Mouse (Mus musculus) limb, embryonic 14.5 days (tissue): Measurements from ENCODE around the gene Macrod1. TPM values are rescaled to one million over a fixed set of nuclear protein-coding genes. Genes with fewer than 3 reads are reported as not detected.

Experiments
- ATAC-seq: fragments of 200-750 bp; cut with Nextera tagmentation; 2 replicates; pipeline ENCODE4 v1.8.0; 2017; ENCODE audit warnings: low read depth, moderate number of reproducible peaks, moderate TSS enrichment; ENCODE audit not compliant: low FRiP score
- DNase-seq: peaks from one replicate; pipeline ENCODE4 v3.0.0-alpha.2; 2015; ENCODE audit warnings: low spot score
- H3K27ac ChIP-seq: fragments of 300-500 bp; sonication (generic); replicated peaks from 2 replicates; pipeline ENCODE4 v1.5.1; 2014; ENCODE audit warnings: low read depth, mild to moderate bottlenecking, low read length, moderate library complexity, mixed read lengths
- H3K27me3 ChIP-seq: fragments of 300-500 bp; sonication (generic); 2 replicates; pipeline ENCODE4 v1.6.1; 2014; ENCODE audit warnings: low read length, mixed read lengths; ENCODE audit not compliant: control insufficient read depth, insufficient read depth
- H3K36me3 ChIP-seq: fragments of 300-500 bp; sonication (generic); 2 replicates; pipeline ENCODE4 v1.6.1; 2014; ENCODE audit warnings: mild to moderate bottlenecking, low read length, moderate library complexity, mixed read lengths; ENCODE audit not compliant: control insufficient read depth, insufficient read depth
- H3K4me1 ChIP-seq: fragments of 300-500 bp; sonication (generic); 2 replicates; pipeline ENCODE4 v1.6.1; 2014; ENCODE audit warnings: antibody characterized with exemption, low read length, mixed read lengths; ENCODE audit not compliant: control insufficient read depth, insufficient read depth
- H3K4me2 ChIP-seq: fragments of 300-500 bp; sonication (generic); replicated peaks from 2 replicates; pipeline ENCODE4 v1.6.1; 2014; ENCODE audit warnings: low read depth, mild to moderate bottlenecking, low read length, moderate library complexity; ENCODE audit not compliant: severe bottlenecking
- H3K4me3 ChIP-seq: fragments of 300-500 bp; sonication (generic); replicated peaks from 2 replicates; pipeline ENCODE4 v1.5.1; 2014; ENCODE audit warnings: low read length
- H3K9ac ChIP-seq: fragments of 300-500 bp; sonication (generic); 2 replicates; pipeline ENCODE4 v1.6.1; 2014; ENCODE audit warnings: mild to moderate bottlenecking, low read depth, low read length, moderate library complexity; ENCODE audit not compliant: severe bottlenecking
- H3K9me3 ChIP-seq: fragments of 300-500 bp; sonication (generic); 2 replicates; pipeline ENCODE4 v1.6.1; 2016; ENCODE audit warnings: low read length; ENCODE audit not compliant: control insufficient read depth
- POLR2A ChIP-seq: fragments of 200-500 bp; IDR thresholded peaks from 2 replicates; pipeline ENCODE4 v1.8.0; 2012; ENCODE audit warnings: inconsistent platforms, mild to moderate bottlenecking, moderate library complexity, borderline replicate concordance; ENCODE audit not compliant: insufficient read depth, insufficient read length; ENCODE audit errors: extremely low read depth
- WGBS: fragments of 180-500 bp; shearing (Covaris S2); extraction: QIAGEN DNeasy Blood & Tissue Kit; methylation state at CpG from one replicate; pipeline ENCODE4 v1.1.7; 2014; 5-methylcytosine and 5-hydroxymethylcytosine counted together
- polyA plus RNA-seq, 2 experiments: library from polyadenylated mRNA; depleted of rRNA in 1 of 2; stranded (reverse) in 1 of 2; unstranded in 1 of 2; fragments of >200 nt; fragmentation: Nextera tagmentation in 1 of 2; extraction: Ambion mirVana in 1 of 2; gene quantifications; 2 replicates each; pipeline versions ENCODE4 v1.2.1 to v1.2.3; 2012 to 2014

Gene Macrod1
- polyA plus RNA-seq, 2 experiments, result 19.7 to 24.6 TPM

DNA sequence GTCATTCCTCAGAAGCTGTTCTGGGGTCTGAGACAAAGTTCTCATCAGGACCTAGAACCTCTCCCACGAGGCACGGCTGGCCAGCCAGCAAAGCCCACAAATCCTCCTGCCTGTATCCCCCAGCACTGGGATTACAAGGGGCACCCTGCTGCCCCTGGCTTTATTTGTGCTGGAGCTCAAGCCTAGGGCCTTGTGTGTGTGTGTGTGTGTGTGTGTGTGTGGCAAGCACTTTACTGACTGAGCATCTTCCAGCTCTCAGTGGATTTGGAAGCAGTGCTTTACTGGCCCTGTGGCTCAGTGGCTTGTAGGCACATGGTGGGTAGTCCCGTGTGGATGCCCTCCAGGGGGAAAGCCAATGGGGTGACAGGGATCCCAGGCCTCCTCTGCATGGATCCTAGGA is 56.0 kb downstream of the Macrod1 start:
- H3K4me1 ChIP-seq, result peaks cover 49% of the 10 kb centered on the region
- 0 out of 2 replicates have a peak overlapping the region, but pooled peaks have one; percentile 14 for H3K27ac ChIP-seq
- H3K4me2 ChIP-seq, result no peak overlapping the region
- no peaks in the 10 kb centered on the region for H3K9me3 ChIP-seq
- H3K27me3 ChIP-seq, result 0 out of 2 replicates have a peak, but pooled peaks cover 4% of the 10 kb centered on the region
- WGBS, result 34% methylated on average over 3 of the region's 3 CpGs
- H3K36me3 ChIP-seq, result no peaks in the 10 kb centered on the region
- no peak overlapping the region for H3K4me3 ChIP-seq
- no peak overlapping the region for H3K9ac ChIP-seq
- no peak for DNase-seq
- ATAC-seq, result no peak
- no peak for TF ChIP-seq POLR2A

DNA sequence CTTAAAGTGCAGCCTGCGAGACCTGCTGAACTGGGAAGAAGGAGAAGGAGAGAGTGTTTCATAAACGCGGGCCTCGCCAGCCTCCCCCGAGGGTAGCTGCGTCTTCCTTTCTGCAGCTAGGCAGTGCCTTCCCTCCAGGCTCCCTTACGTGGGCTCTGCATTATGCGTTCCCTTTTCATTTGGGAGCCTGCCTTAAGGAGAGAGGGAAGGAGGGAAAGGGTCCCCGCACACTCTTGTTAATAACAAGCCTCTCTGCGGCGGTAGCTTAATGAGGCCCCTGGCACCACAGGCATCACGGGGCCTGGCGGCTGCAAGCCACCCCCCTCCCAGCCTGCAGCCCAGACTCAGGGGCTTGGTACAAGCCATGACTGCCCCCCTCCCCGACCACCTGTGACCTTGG is 57.0 kb downstream of the Macrod1 start:
- no peaks in the 10 kb centered on the region for H3K36me3 ChIP-seq
- TF ChIP-seq POLR2A, result no peak
- 0 out of 2 replicates have a peak, but pooled peaks cover 4% of the 10 kb centered on the region for H3K27me3 ChIP-seq
- DNase-seq (no peak), ATAC-seq (no peak)
- H3K9ac ChIP-seq, result 0 out of 2 replicates have a peak overlapping the region, but pooled peaks have one; percentile 5
- 7% methylated on average over 14 of the region's 14 CpGs for WGBS
- H3K9me3 ChIP-seq, result no peaks in the 10 kb centered on the region
- H3K4me2 ChIP-seq, result no peak overlapping the region
- H3K27ac ChIP-seq, result peak overlapping the region; percentile 14
- H3K4me3 ChIP-seq, result no peak overlapping the region
- peaks cover 47% of the 10 kb centered on the region for H3K4me1 ChIP-seq

DNA sequence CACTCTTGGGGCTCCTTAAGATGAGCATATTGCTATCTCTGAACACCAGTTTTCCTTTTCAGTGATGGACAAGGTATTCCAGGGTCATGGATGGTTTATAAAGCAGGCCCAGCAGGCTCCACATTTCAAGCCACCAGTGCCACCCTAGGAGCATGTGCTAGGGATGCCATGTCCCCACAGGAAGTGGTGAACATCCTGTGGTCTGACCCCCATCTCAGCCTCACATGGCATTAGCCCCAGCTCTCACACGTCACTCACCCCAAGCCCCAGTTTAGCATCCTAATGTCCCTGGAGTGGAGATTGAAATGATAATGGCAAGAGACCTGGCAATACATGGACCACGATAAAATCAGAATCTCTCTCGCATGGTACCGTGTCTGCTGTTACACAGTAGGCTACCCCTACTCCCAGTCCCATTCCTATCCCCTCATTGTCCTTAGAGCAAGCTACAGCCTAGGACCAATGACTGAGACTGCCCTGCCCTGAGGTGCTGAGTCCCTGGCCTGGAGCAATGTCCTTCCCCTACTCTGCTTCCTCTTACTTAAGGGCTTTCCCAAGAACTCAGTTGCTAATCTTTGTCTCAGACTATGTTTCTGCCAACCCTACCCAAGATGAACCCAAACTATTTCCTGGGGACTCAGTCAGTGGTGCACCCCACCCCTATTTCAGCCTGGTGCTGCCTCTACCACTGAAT is 59.6 kb downstream of the Macrod1 start:
- no peak for TF ChIP-seq POLR2A
- peaks cover 32% of the 10 kb centered on the region for H3K4me1 ChIP-seq

DNA sequence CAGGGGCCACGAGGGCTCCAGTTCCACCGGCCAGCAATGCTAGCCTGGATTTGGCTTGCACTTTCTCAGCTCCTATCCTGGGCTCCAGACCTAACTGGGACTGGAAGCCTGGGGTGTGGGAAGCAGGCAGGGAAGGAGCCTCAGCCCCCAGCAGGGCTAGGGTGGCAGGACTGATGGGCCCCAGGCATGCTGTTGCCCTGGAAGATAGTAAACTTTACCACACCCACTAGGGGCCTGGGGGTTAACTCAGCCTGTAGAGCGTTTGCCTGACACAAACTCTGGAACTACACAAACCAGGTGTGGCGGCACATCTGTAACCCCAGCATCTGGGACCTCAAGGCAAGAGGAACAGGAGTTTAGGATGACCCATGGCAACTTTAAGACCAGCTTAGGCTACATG is 60.5 kb downstream of the Macrod1 start:
- 11% methylated on average over 4 of the region's 4 CpGs for WGBS
- DNase-seq, result no peak
- TF ChIP-seq POLR2A, result no peak
- Histone ChIP-seq H3K27me3 (0 out of 2 replicates have a peak, but pooled peaks cover 4% of the 10 kb centered on the region), H3K4me3 (no peak overlapping the region), H3K4me1 (peaks cover 33% of the 10 kb centered on the region), H3K36me3 (no peaks in the 10 kb centered on the region), H3K27ac (no peak overlapping the region), H3K4me2 (no peak overlapping the region), H3K9ac (no peak overlapping the region), H3K9me3 (no peaks in the 10 kb centered on the region)
- ATAC-seq, result no peak

More for the DNA sequence above, 59.6 kb downstream of the Macrod1 start:
- Histone ChIP-seq H3K27me3 (0 out of 2 replicates have a peak, but pooled peaks cover 4% of the 10 kb centered on the region), H3K27ac (no peak overlapping the region), H3K9ac (no peak overlapping the region), H3K36me3 (no peaks in the 10 kb centered on the region), H3K9me3 (no peaks in the 10 kb centered on the region), H3K4me3 (no peak overlapping the region), H3K4me2 (no peak overlapping the region)
- 76% methylated on average over 4 of the region's 4 CpGs for WGBS
- no peak for DNase-seq
- no peak for ATAC-seq

DNA sequence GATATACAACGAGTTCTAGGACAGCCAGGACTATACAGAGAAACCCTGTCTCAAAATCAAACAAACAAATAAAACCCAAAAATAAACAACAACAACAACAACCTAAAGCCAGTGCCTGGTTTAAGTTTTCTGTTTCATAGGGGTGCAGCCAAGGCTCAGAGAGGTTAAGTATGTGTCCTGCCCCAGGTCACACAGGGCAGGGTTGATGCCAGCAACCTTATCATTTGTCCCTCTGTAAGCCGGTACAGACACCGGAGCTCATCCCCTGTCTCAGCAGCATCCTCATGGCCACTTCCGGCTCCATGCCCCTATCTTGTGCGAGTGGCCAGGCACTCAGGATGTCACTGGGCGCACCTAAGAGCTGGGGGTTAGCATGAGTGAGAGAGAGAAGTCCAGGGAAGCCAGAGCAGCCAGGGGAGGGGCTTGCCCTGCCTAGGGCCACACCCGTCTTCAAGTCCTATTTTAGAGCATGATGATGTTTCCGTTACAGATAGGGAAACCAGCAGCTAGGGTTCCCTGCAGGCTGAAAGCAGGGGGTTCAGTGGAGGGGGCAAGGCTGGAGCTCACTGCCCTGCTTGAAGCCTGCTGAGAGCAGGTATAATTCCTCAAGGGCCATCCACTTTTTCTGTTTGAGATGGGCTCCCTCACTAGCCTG is 61.2 kb downstream of the Macrod1 start:
- no peak overlapping the region for H3K27ac ChIP-seq
- no peak for TF ChIP-seq POLR2A
- 0 out of 2 replicates have a peak, but pooled peaks cover 4% of the 10 kb centered on the region for H3K27me3 ChIP-seq
- DNase-seq (no peak), ATAC-seq (no peak)
- H3K4me2 ChIP-seq, result no peak overlapping the region
- no peak overlapping the region for H3K9ac ChIP-seq
- H3K4me1 ChIP-seq, result peaks cover 33% of the 10 kb centered on the region
- no peak overlapping the region for H3K4me3 ChIP-seq
- 76% methylated on average over 8 of the region's 8 CpGs for WGBS
- no peaks in the 10 kb centered on the region for H3K9me3 ChIP-seq
- no peaks in the 10 kb centered on the region for H3K36me3 ChIP-seq
